Mouse (Mus musculus): ENCODE results near the gene Setd7.

Gene Setd7

DNA sequence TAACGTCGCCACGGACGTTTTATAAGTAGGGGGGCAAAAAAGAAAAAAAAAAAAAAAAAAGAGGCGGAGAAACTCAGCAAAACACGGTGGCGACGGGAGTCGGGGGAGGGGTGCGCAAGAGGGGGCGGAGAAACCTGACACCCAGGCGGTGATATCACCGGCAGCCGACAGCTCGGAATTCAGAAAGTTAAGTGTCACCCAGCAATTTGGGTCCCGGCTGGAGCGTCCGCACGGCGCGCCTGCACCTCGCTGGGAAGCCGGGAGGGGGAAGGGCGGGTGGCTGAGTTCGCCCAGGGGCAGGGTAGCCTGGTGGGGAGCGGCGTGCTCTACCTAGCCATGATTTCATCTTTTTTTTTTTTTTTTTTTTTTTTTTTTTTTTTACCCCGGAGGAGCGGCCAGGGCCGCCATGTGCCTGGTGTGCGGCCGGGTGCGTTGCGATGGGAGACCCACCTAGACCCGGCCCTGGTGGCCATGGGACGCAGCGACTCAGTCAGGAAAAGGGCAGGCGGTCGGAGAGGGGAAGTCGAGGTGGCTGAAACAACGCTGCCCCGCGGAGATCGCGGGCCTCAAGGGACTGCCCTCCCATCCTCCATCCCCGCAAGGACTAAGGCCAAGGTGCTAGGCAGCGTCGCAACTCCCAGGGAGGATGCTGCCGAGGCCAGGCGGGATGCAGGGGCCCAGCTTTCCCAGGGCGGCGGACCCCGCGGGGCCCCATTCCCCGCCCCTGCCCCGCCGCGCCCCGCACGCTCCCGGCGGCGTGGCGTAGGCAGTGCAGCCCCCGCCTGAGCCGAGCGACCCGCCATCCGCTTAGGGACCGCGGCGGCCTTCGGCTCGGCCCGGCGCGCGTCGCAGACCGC is 857 bp downstream of the Setd7 start:
- DNase-seq (ENCODE audit: low spot score in 2 of 2) = peak; percentile 87 to 89

GRCm38 (mm10) chr3:51555583-51555982 is 5.1 kb downstream of the Setd7 start:
- no peak for DNase-seq (ENCODE audit: low spot score in 2 of 2)

- DNase-seq (ENCODE audit: low spot score in 2 of 2) = no peak
Observed at GRCm38 (mm10) chr3:51554836-51555235, 5.8 kb downstream of the Setd7 start.

- DNase-seq (ENCODE audit: low spot score in 2 of 2) = peak in 1 of 2 experiments; percentile 35
Observed at GRCm38 (mm10) chr3:51554067-51554466, 6.6 kb downstream of the Setd7 start.

GRCm38 (mm10) chr3:51553497-51553875 is 7.2 kb downstream of the Setd7 start:
- peak; percentile 76 to 78 for DNase-seq (ENCODE audit: low spot score in 2 of 2)

- no peak for DNase-seq (ENCODE audit: low spot score in 2 of 2)
Observed at GRCm38 (mm10) chr3:51552841-51553496, 7.7 kb downstream of the Setd7 start.

- DNase-seq (ENCODE audit: low spot score in 2 of 2) = no peak
Observed at GRCm38 (mm10) chr3:51552197-51552596, 8.5 kb downstream of the Setd7 start.

GRCm38 (mm10) chr3:51548987-51549579 is 11.6 kb downstream of the Setd7 start:
- peak; percentile 57 to 66 for DNase-seq (ENCODE audit: low spot score in 2 of 2)

- no peak for DNase-seq (ENCODE audit: low spot score in 2 of 2)
Observed at GRCm38 (mm10) chr3:51547577-51547976, 13.1 kb downstream of the Setd7 start.

DNA sequence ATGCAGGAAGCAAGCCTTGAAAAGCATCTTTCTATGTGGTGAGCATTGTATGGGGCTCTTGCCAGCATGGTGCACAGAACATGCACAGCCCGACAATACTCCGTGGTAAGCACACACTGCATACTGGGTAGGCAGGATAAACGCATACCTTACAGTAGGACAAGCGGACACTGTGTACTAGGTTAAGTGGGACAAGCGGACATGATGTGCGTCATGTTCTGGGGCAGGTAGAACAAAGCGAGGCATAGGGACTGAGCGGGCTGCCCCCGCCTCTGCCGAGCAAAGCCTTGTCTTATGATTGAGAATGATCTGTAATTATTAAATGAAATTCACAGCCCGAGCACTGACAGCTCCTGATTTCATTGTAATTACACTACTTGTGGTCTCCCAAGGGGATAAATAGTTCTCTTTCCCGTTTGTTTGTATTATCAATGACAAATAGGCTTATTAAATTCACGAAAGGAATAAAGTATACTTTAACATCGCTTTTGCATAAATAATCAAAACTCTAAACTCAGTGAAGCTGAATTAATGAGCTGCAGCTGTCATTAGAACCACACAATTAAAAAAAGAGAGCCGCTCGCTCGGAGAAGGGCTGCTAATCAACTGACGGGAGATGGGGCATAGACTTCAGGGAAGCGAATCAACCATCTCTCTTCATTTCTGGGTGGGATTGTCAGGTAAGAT is 16.1 kb downstream of the Setd7 start:
- no peak for DNase-seq (ENCODE audit: low spot score in 2 of 2)

- DNase-seq (ENCODE audit: low spot score in 2 of 2) = no peak
Observed at GRCm38 (mm10) chr3:51540659-51541058, 20.0 kb downstream of the Setd7 start.

DNA sequence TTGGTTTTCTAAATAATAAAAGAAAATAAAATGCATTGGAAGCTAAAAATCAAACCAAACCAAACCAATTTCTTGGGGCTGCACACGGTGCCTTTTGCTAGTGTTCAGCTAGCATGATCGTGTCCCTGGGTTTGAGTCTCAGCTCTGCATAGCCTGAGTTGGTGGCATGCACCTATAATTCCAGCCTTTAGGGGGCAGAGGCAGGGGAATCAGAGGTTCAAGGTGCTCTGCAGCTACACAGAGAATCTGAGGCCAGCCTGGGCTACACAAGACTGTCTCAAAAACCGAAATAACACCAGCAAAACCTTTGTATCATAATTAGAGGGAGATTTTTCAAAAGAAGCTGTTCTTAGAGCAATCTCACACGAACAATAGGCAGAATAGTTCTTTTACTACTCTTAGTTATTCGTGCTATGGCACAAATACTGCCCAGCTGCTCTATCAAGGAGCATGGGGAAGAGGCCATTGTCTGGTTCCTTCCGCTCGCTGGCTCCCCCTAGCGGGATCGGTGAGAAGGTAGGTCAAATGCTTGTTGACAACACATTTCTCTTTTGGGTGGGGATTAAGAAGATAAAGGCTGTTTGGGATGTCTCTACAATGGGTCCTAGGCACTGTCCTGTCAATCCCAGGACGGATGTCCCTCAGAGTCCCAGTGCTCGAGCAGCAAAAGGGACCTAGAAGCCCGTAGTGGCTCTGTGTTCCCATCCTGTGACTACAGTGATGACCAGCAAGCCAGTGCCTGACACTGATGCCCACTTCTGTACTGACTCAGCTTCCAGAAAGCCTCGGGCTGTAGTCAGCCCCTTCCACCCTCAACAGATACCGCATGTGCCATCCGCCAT is 20.9 kb downstream of the Setd7 start:
- DNase-seq (ENCODE audit: low spot score in 2 of 2) = peak in 1 of 2 experiments; percentile 72

DNA sequence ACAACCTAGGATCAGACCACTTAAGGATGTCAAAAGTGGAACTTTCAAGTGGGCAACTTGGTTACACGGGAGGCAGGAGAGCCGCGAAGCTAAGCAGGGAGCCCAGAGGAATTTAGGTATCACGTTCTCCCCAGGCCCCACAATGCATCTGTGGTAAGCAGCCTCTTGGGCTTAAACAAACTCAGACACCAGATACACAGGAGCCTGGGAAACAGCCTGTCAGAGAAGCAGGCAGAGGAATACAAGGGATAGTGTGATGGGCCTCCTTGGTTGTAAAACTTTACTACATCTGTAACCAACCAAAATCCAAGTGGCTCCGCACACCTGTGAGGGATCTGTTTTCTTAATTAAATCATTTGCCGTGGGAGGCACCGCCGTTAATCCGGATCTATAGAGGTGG is 26.7 kb downstream of the Setd7 start:
- DNase-seq (ENCODE audit: low spot score in 2 of 2) = no peak

GRCm38 (mm10) chr3:51533573-51533972 is 27.1 kb downstream of the Setd7 start:
- no peak for DNase-seq (ENCODE audit: low spot score in 2 of 2)

GRCm38 (mm10) chr3:51532282-51532620 is 28.4 kb downstream of the Setd7 start:
- no peak for DNase-seq (ENCODE audit: low spot score in 2 of 2)

DNA sequence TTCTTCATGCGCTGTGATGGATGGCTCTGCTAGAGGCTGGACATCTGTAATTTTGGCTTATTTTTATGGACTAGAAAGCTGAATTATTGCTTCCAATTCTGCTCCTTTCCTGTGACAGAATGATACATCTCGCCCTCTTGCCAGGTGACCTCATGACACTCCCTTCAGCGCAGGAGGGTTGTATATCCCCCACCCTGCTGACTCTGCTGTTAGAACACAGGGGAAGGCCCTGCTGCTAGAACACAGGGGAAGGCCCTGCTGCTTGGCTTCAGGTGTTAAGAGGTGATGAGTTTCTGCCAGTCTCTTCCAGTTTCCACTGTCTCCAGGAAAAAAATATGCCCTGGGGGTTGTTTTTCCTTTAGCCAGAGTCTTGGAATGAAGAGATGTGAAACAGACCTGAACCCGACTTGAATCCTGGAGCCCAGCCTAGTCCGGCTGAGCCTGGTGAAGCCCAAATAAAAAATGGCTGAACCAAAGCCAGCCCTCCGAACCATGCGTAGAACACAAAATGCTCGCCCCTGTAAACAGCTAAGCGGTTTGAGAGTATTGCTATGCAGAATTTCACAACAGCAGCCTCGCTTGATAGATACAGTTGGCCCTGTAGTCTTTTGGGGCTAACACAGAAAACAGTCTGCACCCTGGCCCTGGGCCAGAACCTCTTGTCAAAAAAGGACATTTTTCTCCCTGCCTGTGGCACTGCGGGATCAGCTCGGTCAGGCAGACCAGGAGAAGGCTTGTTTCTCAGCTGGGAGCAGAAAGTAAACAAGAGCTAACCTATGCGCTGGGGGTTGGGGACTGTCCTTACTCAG is 29.0 kb downstream of the Setd7 start:
- DNase-seq (ENCODE audit: low spot score in 2 of 2) = peak; percentile 66 to 72

DNA sequence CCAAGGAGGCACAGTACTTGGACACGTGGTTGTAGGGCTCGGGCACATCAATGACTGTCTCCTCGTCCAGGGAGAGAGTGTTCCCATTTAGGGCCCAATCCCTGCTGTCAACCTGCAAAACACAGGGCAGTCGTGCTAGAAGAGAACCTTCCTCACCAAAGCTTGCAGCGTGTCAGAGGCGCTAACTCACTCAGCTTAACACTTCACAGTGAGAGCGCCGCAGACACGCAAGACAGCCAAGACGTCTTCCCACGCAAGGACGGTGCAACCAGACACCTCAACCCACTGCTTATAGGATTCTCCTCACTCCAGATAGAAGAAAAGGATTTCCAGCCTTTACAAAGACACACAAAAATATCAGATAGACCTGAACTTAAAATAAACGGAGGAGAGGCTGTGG is 33.8 kb downstream of the Setd7 start:
- DNase-seq (ENCODE audit: low spot score in 2 of 2) = peak; percentile 61 to 72

GRCm38 (mm10) chr3:51525186-51525785 is 35.4 kb downstream of the Setd7 start:
- no peak for DNase-seq (ENCODE audit: low spot score in 2 of 2)

DNA sequence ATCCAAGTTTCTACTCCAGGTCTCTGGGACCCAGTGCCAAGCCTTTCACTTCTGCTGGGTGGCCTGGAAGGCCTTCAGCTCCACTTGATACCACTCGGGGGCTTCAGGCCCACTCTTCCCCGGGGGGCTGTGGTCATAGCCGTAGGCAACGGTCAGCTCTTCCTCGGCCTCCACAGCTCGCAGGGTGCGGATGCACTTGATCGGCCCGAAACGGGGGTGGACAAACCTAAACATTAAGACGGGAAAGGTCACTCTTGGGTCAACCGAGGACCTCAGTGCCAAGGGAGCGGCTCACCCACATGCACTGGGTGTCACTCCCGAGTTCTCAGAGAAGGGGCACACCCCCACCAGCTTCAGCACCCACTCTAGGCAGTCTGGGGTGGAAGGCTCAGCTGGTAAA is 39.4 kb downstream of the Setd7 start:
- DNase-seq (ENCODE audit: low spot score in 2 of 2) = no peak

GRCm38 (mm10) chr3:51518763-51519121 is 41.9 kb downstream of the Setd7 start:
- no peak for DNase-seq (ENCODE audit: low spot score in 2 of 2)

Data from right cerebral cortex, postnatal 10 days (tissue).